Mouse (Mus musculus) cortical plate, adult 2 months (tissue): ENCODE data around the gene Fam131a.

ENCODE experiments used
- CTCF ChIP-seq: fragments of 200-500 bp; IDR thresholded peaks from 2 replicates; pipeline ENCODE4 v1.5.1; 2011; ENCODE audit warnings: mild to moderate bottlenecking, control low read depth, low read length; ENCODE audit not compliant: insufficient read depth; ENCODE audit errors: extremely low read depth
- POLR2A ChIP-seq: fragments of 200-500 bp; IDR thresholded peaks from 2 replicates; pipeline ENCODE4 v1.6.1; 2011; ENCODE audit warnings: mild to moderate bottlenecking, low read length, control low read depth; ENCODE audit not compliant: insufficient read depth; ENCODE audit errors: extremely low read depth

- no peak for TF ChIP-seq CTCF
- no peak for TF ChIP-seq POLR2A
Observed at GRCm38 (mm10) chr16:20651947-20652310, 41.1 kb upstream of the Fam131a start.
